Mouse (Mus musculus) midbrain, embryonic 12.5 days (tissue): Measurements from ENCODE around the gene Ccdc169. TPM values are rescaled to one million over a fixed set of nuclear protein-coding genes. Genes with fewer than 3 reads are reported as not detected.

Experiments
- ATAC-seq: fragments of 200-750 bp; cut with Nextera tagmentation; 2 replicates; pipeline ENCODE4 v1.8.0; 2017; ENCODE audit warnings: low read depth, moderate TSS enrichment, moderate library complexity; ENCODE audit not compliant: low FRiP score
- H3K27ac ChIP-seq: fragments of 300-500 bp; sonication (generic); replicated peaks from 2 replicates; pipeline ENCODE4 v1.5.1; 2016; ENCODE audit warnings: mild to moderate bottlenecking
- H3K27me3 ChIP-seq: fragments of 300-500 bp; sonication (generic); 2 replicates; pipeline ENCODE4 v1.6.1; 2016; ENCODE audit warnings: mild to moderate bottlenecking
- H3K36me3 ChIP-seq: fragments of 300-500 bp; sonication (generic); 2 replicates; pipeline ENCODE4 v1.6.1; 2016
- H3K4me1 ChIP-seq: fragments of 300-500 bp; sonication (generic); 2 replicates; pipeline ENCODE4 v1.6.1; 2016
- H3K4me2 ChIP-seq: fragments of 300-500 bp; sonication (generic); replicated peaks from 2 replicates; pipeline ENCODE4 v1.6.1; 2016; ENCODE audit warnings: mild to moderate bottlenecking, moderate library complexity
- H3K4me3 ChIP-seq: fragments of 300-500 bp; sonication (generic); 2 replicates; pipeline ENCODE4 v1.5.1; 2016; ENCODE audit warnings: mild to moderate bottlenecking
- H3K9ac ChIP-seq: fragments of 300-500 bp; sonication (generic); replicated peaks from 2 replicates; pipeline ENCODE4 v1.6.1; 2016; ENCODE audit warnings: mild to moderate bottlenecking, moderate library complexity
- H3K9me3 ChIP-seq: fragments of 300-500 bp; sonication (generic); 2 replicates; pipeline ENCODE4 v1.6.1; 2016; ENCODE audit warnings: mild to moderate bottlenecking
- WGBS: fragments of 180-500 bp; shearing (Covaris S2); methylation state at CpG from one replicate; pipeline ENCODE4 v1.1.7; 2016; 5-methylcytosine and 5-hydroxymethylcytosine counted together
- polyA plus RNA-seq: library from polyadenylated mRNA; unstranded; fragments of >200 nt; fragmentation: Nextera tagmentation; extraction: Ambion mirVana; gene quantifications from 2 replicates; pipeline ENCODE4 v1.2.1, GENCODE M21; 2016

Ccdc169 gene
- polyA plus RNA-seq, 1 experiment from 2014 or later, result not detected

DNA sequence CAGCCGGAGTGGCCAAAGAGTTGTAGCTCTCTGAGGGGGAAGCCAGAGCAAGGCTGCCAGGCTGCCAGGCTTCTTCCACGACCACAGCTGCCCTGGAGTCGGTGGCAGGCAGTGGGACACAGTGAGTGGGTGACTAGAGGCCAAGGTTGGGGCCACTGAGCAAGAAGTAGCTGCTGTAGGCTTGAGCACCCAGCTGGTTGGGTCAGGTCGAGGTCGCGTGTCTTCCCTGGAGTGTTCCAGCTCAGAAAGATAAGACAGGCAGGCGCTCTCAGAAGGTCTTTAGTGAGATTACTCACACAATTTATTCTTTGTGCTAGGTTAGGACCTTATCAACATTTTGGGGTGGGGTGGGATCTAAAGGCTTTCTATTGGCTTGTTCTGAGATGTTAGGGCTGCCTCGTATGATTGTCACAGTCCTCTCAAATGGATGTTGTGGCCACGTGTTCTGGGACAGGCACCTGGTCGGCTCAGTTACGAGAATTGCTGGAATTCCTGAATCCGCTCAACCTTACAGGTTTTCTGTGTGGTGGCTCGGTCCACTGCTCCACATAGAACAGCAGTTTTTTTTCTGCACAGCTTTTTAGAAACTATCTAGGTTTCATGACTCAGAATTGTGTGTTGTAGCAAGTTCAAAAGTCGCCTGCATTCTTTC is 31.6 kb upstream of the Ccdc169 start:
- no peak overlapping the region for H3K4me2 ChIP-seq
- WGBS, result 86% methylated on average over 14 of the region's 14 CpGs
- ATAC-seq, result no peak
- H3K27me3 ChIP-seq, result no peaks in the 10 kb centered on the region
- H3K4me1 ChIP-seq, result no peaks in the 10 kb centered on the region
- no peak overlapping the region for H3K27ac ChIP-seq
- no peaks in the 10 kb centered on the region for H3K9me3 ChIP-seq
- no peaks in the 10 kb centered on the region for H3K36me3 ChIP-seq
- H3K4me3 ChIP-seq, result no peak overlapping the region
- H3K9ac ChIP-seq, result no peak overlapping the region

DNA sequence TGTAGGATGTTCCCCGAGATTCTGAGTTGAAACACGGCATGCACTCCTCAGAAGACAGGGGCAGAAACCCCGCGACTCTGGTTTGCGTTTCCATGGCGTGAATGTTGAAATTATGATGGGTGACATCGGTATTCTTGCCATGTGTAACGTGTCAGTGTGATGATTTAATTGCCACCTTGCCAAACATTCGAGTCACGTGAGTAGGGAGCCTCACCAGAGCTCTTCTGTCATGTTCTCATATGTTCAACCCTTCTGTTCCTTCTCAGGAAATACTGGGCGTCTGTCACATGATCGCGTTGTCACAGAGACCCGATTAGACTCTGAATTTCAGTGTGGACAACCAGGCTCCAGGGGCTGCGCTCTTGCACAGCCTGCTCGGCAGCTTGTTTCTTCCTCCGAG is 31.1 kb upstream of the Ccdc169 start:
- Histone ChIP-seq H3K9me3 (no peaks in the 10 kb centered on the region), H3K27me3 (no peaks in the 10 kb centered on the region), H3K4me2 (no peak overlapping the region), H3K36me3 (no peaks in the 10 kb centered on the region), H3K4me1 (no peaks in the 10 kb centered on the region), H3K4me3 (no peak overlapping the region), H3K9ac (no peak overlapping the region), H3K27ac (no peak overlapping the region)
- 86% methylated on average over 17 of the region's 17 CpGs for WGBS
- ATAC-seq, result no peak

DNA sequence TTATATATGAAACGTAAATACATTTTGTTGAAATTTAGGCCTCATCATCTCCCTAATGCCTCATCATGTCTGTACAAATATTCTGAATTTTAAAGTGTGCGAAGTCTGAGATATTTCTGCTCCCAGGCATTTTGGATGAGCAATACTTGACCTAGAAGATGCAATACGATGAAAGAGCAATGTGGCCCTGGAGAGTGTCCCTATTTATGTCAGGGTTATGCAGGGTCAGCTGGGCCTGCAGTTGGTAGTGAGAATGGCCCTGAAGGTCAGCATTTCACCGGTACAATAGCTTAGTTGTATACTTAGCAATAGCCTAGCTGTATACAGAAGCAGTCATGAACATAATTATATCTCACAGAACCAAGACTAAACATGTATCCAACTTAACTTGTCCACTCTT is 28.0 kb upstream of the Ccdc169 start:
- 85% methylated on average over 4 of the region's 4 CpGs for WGBS
- Histone ChIP-seq H3K4me1 (peaks cover 17% of the 10 kb centered on the region), H3K4me3 (no peak overlapping the region), H3K9ac (no peak overlapping the region), H3K4me2 (no peak overlapping the region), H3K27ac (no peak overlapping the region), H3K9me3 (no peaks in the 10 kb centered on the region), H3K27me3 (no peaks in the 10 kb centered on the region), H3K36me3 (no peaks in the 10 kb centered on the region)
- no peak for ATAC-seq

GRCm38 (mm10) chr3:55111935-55112709 is 25.0 kb upstream of the Ccdc169 start, which contains the start of gene Spg20:
Gene Spg20, plus strand, starts transcription at chr3:55112108.
- H3K9me3 ChIP-seq, result no peaks in the 10 kb centered on the region
- H3K27me3 ChIP-seq, result no peaks in the 10 kb centered on the region
- H3K36me3 ChIP-seq, result peaks cover 6% of the 10 kb centered on the region
- peak within 1 kb of the TSS; percentile 87 for H3K4me3 ChIP-seq
- peak within 1 kb of the TSS; percentile 84 for H3K27ac ChIP-seq
- peaks cover 22% of the 10 kb centered on the region for H3K4me1 ChIP-seq
- H3K9ac ChIP-seq, result peak within 1 kb of the TSS; percentile 91
- under 1% methylated on average over 58 of the region's 58 CpGs for WGBS
- peak; percentile 95 for ATAC-seq
- H3K4me2 ChIP-seq, result peak within 1 kb of the TSS; percentile 71

GRCm38 (mm10) chr3:55112710-55113415 is 24.3 kb upstream of the Ccdc169 start:
- H3K9ac ChIP-seq, result peak overlapping the region; percentile 91
- peaks cover 22% of the 10 kb centered on the region for H3K4me1 ChIP-seq
- H3K9me3 ChIP-seq, result no peaks in the 10 kb centered on the region
- 49% methylated on average over 16 of the region's 16 CpGs for WGBS
- H3K27me3 ChIP-seq, result no peaks in the 10 kb centered on the region
- ATAC-seq, result no peak
- peak overlapping the region; percentile 71 for H3K4me2 ChIP-seq
- H3K27ac ChIP-seq, result peak overlapping the region; percentile 84
- H3K4me3 ChIP-seq, result peak overlapping the region; percentile 87
- H3K36me3 ChIP-seq, result peaks cover 13% of the 10 kb centered on the region

- peaks cover 29% of the 10 kb centered on the region for H3K36me3 ChIP-seq
- no peak overlapping the region for H3K4me2 ChIP-seq
- no peaks in the 10 kb centered on the region for H3K9me3 ChIP-seq
- peaks cover 22% of the 10 kb centered on the region for H3K4me1 ChIP-seq
- H3K27me3 ChIP-seq, result no peaks in the 10 kb centered on the region
- no peak overlapping the region for H3K27ac ChIP-seq
- ATAC-seq, result no peak
- H3K9ac ChIP-seq, result no peak overlapping the region
- WGBS, result 72% methylated on average over 7 of the region's 7 CpGs
- H3K4me3 ChIP-seq, result no peak overlapping the region
These were observed 22.6 kb upstream of the Ccdc169 start for GRCm38 (mm10) chr3:55114313-55115065.

DNA sequence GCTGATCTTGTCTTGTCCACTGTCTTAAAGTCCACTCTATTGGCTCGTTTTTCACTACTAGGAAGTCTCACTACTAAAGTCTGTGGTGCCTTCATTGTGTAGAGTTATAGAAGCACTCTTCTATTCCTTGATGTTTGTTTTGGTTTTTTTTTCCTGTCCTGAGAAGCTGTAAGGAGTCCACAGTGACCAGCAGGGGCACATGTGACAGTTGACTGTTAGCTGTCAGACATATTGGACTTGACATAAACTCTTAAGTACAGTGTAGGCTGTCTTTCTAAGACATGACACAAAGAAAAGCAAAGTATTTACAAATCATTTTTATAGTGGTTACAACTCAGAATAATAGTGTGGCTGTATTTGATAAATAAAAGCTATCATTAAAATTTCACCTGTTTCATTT is 22.1 kb upstream of the Ccdc169 start:
- Histone ChIP-seq H3K4me1 (peaks cover 22% of the 10 kb centered on the region), H3K27ac (no peak overlapping the region), H3K9me3 (no peaks in the 10 kb centered on the region), H3K36me3 (peaks cover 33% of the 10 kb centered on the region), H3K4me2 (no peak overlapping the region), H3K9ac (no peak overlapping the region), H3K4me3 (no peak overlapping the region), H3K27me3 (no peaks in the 10 kb centered on the region)
- WGBS, result 68% methylated on average over 1 of the region's 1 CpGs
- no peak for ATAC-seq

DNA sequence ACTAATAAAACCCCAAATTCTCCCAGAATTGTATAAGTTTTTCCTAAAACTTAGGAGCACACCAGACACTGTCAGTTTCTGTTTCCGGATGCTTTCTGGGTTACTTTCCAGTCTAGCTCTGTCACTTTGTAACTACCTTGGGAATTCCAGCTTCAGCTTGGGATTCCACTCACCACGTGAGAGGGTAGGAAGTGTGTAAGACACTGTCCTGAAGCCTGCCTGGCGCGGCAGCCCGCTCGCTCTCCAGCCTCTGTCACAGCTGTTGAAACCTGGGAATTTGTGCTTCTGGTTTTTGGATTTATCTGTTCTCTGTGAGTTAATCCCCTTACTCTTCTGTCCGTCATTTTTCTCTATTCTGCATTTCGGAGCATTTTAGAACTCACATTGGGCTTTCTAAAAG is 21.1 kb upstream of the Ccdc169 start:
- Histone ChIP-seq H3K27me3 (no peaks in the 10 kb centered on the region), H3K4me1 (peaks cover 22% of the 10 kb centered on the region), H3K4me3 (no peak overlapping the region), H3K9me3 (no peaks in the 10 kb centered on the region), H3K4me2 (no peak overlapping the region), H3K36me3 (peaks cover 40% of the 10 kb centered on the region), H3K9ac (no peak overlapping the region), H3K27ac (no peak overlapping the region)
- WGBS, result 90% methylated on average over 8 of the region's 8 CpGs
- no peak for ATAC-seq

DNA sequence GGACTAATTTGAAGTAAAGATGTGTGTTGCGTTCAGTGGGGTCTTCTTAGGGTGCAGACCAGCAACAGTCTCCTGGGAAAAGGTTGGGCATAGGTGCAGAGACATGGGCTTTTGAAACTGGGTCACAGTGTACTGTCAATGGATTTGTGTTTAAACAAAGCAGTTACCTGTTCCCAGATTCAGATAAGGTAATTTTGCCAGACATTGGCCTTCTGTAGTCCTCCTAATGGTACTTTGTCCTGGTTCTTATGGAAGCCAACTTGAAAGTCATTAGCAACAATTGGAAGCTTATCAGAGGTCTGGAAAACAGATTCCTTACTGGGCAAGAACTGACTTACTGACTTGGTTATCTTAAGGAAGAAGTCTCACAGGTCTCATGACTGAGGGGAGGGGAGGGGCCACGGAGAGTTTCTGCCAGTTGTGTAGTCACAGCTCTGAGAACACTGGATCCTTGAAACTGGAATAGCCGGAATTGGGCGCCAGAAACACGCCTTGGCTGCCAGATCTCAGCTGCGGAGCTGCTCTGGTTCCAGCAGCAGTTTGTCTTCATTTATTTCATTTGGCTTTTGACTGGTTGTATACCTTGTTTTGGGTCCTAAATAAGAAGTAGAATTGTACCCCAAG is 17.8 kb upstream of the Ccdc169 start:
- ATAC-seq, result no peak
- Histone ChIP-seq H3K27me3 (no peaks in the 10 kb centered on the region), H3K27ac (no peak overlapping the region), H3K4me2 (no peak overlapping the region), H3K9ac (no peak overlapping the region), H3K4me1 (0 out of 2 replicates have a peak, but pooled peaks cover 2% of the 10 kb centered on the region), H3K4me3 (no peak overlapping the region), H3K36me3 (peaks cover 70% of the 10 kb centered on the region), H3K9me3 (no peaks in the 10 kb centered on the region)
- WGBS, result 89% methylated on average over 6 of the region's 6 CpGs

GRCm38 (mm10) chr3:55122336-55122870 is 14.7 kb upstream of the Ccdc169 start:
- no peak for ATAC-seq
- Histone ChIP-seq H3K36me3 (peaks cover 84% of the 10 kb centered on the region), H3K27ac (no peak overlapping the region), H3K9me3 (no peaks in the 10 kb centered on the region), H3K9ac (no peak overlapping the region), H3K4me2 (no peak overlapping the region), H3K4me1 (no peaks in the 10 kb centered on the region), H3K27me3 (no peaks in the 10 kb centered on the region), H3K4me3 (no peak overlapping the region)
- 83% methylated on average over 3 of the region's 3 CpGs for WGBS

DNA sequence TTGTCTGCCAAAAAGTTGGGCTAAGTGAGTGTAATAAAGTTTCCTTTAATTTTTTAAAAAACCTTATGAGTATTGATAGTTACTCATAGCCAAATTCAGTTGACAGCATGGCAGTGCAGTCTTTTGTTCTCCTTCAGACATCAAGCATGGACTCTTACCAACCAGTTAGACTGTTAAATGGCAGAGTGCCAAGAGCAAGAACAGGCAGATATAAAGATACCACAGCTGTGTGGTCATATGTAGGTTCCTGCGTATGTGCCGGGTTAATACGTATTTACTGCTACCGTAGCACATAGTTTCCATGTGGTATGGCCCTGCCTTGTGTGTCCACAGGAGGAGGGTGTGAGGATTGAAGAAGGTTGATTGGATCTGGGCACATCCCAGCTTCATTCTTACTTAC is 14.1 kb upstream of the Ccdc169 start:
- Histone ChIP-seq H3K9me3 (no peaks in the 10 kb centered on the region), H3K4me3 (no peak overlapping the region), H3K9ac (no peak overlapping the region), H3K4me2 (no peak overlapping the region), H3K4me1 (no peaks in the 10 kb centered on the region), H3K36me3 (peaks cover 84% of the 10 kb centered on the region), H3K27me3 (no peaks in the 10 kb centered on the region), H3K27ac (no peak overlapping the region)
- WGBS, result 95% methylated on average over 4 of the region's 4 CpGs
- ATAC-seq, result no peak
